Mouse (Mus musculus) limb, embryonic 14.5 days (tissue): ENCODE measurements around the gene Igfbp5. TPM values are rescaled to one million over a fixed set of nuclear protein-coding genes. Genes with fewer than 3 reads are reported as not detected.
A peak's percentile ranks its signal among the peaks of the same experiment; 100 is the strongest.

Experiments used
- ATAC-seq: fragments of 200-750 bp; cut with Nextera tagmentation; 2 replicates; pipeline ENCODE4 v1.8.0; 2017; ENCODE audit warnings: low read depth, moderate number of reproducible peaks, moderate TSS enrichment; ENCODE audit not compliant: low FRiP score
- DNase-seq: peaks from one replicate; pipeline ENCODE4 v3.0.0-alpha.2; 2015; ENCODE audit warnings: low spot score
- H3K27ac ChIP-seq: fragments of 300-500 bp; sonication (generic); replicated peaks from 2 replicates; pipeline ENCODE4 v1.5.1; 2014; ENCODE audit warnings: low read depth, mild to moderate bottlenecking, low read length, moderate library complexity, mixed read lengths
- H3K27me3 ChIP-seq: fragments of 300-500 bp; sonication (generic); 2 replicates; pipeline ENCODE4 v1.6.1; 2014; ENCODE audit warnings: low read length, mixed read lengths; ENCODE audit not compliant: control insufficient read depth, insufficient read depth
- H3K36me3 ChIP-seq: fragments of 300-500 bp; sonication (generic); 2 replicates; pipeline ENCODE4 v1.6.1; 2014; ENCODE audit warnings: mild to moderate bottlenecking, low read length, moderate library complexity, mixed read lengths; ENCODE audit not compliant: control insufficient read depth, insufficient read depth
- H3K4me1 ChIP-seq: fragments of 300-500 bp; sonication (generic); 2 replicates; pipeline ENCODE4 v1.6.1; 2014; ENCODE audit warnings: antibody characterized with exemption, low read length, mixed read lengths; ENCODE audit not compliant: control insufficient read depth, insufficient read depth
- H3K4me2 ChIP-seq: fragments of 300-500 bp; sonication (generic); replicated peaks from 2 replicates; pipeline ENCODE4 v1.6.1; 2014; ENCODE audit warnings: low read depth, mild to moderate bottlenecking, low read length, moderate library complexity; ENCODE audit not compliant: severe bottlenecking
- H3K4me3 ChIP-seq: fragments of 300-500 bp; sonication (generic); replicated peaks from 2 replicates; pipeline ENCODE4 v1.5.1; 2014; ENCODE audit warnings: low read length
- H3K9ac ChIP-seq: fragments of 300-500 bp; sonication (generic); 2 replicates; pipeline ENCODE4 v1.6.1; 2014; ENCODE audit warnings: mild to moderate bottlenecking, low read depth, low read length, moderate library complexity; ENCODE audit not compliant: severe bottlenecking
- H3K9me3 ChIP-seq: fragments of 300-500 bp; sonication (generic); 2 replicates; pipeline ENCODE4 v1.6.1; 2016; ENCODE audit warnings: low read length; ENCODE audit not compliant: control insufficient read depth
- POLR2A ChIP-seq: fragments of 200-500 bp; IDR thresholded peaks from 2 replicates; pipeline ENCODE4 v1.8.0; 2012; ENCODE audit warnings: inconsistent platforms, mild to moderate bottlenecking, moderate library complexity, borderline replicate concordance; ENCODE audit not compliant: insufficient read depth, insufficient read length; ENCODE audit errors: extremely low read depth
- WGBS: fragments of 180-500 bp; shearing (Covaris S2); extraction: QIAGEN DNeasy Blood & Tissue Kit; methylation state at CpG from one replicate; pipeline ENCODE4 v1.1.7; 2014; 5-methylcytosine and 5-hydroxymethylcytosine counted together
- polyA plus RNA-seq, 2 experiments: library from polyadenylated mRNA; depleted of rRNA in 1 of 2; stranded (reverse) in 1 of 2; unstranded in 1 of 2; fragments of >200 nt; fragmentation: Nextera tagmentation in 1 of 2; extraction: Ambion mirVana in 1 of 2; gene quantifications; 2 replicates each; pipeline versions ENCODE4 v1.2.1 to v1.2.3; 2012 to 2014

Gene Igfbp5
- polyA plus RNA-seq, 2 experiments: 114 to 333 TPM

DNA sequence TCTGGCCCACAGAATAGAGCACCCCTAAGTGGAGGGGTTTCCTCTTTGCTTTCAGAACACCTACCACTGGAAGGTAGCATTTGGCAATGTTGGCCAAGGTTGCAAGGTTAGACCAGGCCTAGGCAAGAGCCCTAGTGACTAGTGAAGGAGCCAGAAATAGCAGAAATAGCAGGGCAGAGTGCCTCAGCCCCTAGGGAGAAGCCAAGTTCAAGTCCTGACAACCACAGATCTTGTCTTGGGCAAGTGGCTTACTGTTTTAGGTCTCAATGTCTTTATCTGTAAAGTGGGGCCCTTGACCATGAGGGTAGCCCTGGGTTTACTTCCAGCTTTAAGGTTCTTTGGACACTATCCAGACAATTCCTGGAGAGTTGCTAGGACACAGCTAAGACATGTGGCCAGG lies 5.4 kb downstream of the Igfbp5 start:
- ATAC-seq (no peak), DNase-seq (no peak)
- Histone ChIP-seq H3K9ac (no peak overlapping the region), H3K27me3 (no peaks in the 10 kb centered on the region), H3K9me3 (no peaks in the 10 kb centered on the region), H3K4me3 (0 out of 2 replicates have a peak overlapping the region, but pooled peaks have one; percentile 65), H3K36me3 (peaks cover 24% of the 10 kb centered on the region), H3K4me1 (peaks cover 26% of the 10 kb centered on the region), H3K27ac (no peak overlapping the region), H3K4me2 (peak overlapping the region; percentile 75)
- no peak for TF ChIP-seq POLR2A

DNA sequence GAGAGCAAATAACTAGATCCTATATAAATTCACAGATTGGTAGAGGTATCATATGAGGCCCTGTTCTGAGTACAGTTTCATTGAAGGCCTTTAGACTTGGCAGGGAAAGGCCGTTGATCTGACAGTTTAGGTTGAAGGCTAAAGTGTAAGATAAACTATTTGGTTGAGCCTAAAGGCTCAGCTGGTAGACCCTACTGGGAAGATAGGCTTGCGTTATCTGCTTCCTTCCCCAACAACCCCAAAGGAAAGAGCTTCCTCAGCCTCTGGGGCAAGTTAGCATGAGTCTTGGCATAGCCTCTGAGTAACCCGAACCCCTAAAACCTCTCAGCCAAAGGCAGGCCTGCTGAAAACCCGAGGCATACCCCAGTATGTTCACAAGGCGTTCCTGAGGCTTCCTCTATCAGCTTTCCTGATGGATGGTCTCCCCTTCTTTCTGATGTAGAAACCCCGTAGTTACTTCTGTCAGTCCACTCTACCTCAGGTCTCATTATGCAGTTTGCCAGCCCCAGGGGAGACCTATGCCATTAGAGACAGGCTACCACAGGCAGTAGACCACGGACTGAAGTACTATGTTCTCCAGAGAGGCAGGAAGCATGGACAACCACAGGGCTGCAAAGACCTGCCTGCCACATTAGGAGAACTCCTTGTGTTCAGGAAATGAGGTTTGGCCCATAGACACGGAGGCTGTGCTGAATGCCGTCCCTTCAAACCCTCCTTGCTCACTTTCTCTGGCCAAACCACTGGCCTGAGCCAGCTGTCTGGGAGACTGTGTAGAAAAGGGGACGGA lies 6.1 kb downstream of the Igfbp5 start:
- 65% methylated on average over 10 of the region's 10 CpGs for WGBS
- DNase-seq (no peak), ATAC-seq (no peak)
- Histone ChIP-seq H3K4me3 (no peak overlapping the region), H3K9me3 (no peaks in the 10 kb centered on the region), H3K9ac (no peak overlapping the region), H3K36me3 (peaks cover 31% of the 10 kb centered on the region), H3K27me3 (no peaks in the 10 kb centered on the region), H3K27ac (no peak overlapping the region), H3K4me1 (peaks cover 26% of the 10 kb centered on the region), H3K4me2 (0 out of 2 replicates have a peak overlapping the region, but pooled peaks have one; percentile 75)
- no peak for TF ChIP-seq POLR2A

DNA sequence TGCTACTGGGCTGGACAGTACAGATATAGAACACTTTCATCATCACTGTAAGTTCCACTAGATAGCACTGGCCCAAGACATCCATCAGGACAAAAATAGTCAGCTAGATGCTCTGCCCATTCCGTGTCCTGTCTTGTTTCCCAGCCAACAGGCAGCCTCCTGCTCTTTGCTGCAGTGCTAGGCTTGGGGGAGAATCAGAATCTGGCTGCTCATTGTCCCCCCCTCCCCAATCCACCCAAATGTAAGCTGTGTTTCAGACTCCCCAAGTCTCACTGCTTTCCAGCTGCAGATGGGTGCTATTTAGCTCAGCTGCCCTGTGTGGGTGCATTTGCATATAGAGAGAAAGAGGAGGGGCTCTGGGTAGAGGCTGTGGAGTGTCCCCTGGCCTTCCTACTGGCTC lies 7.3 kb downstream of the Igfbp5 start:
- Histone ChIP-seq H3K4me2 (no peak overlapping the region), H3K27ac (no peak overlapping the region), H3K36me3 (peaks cover 43% of the 10 kb centered on the region), H3K4me1 (peaks cover 26% of the 10 kb centered on the region), H3K9ac (no peak overlapping the region), H3K27me3 (no peaks in the 10 kb centered on the region), H3K4me3 (no peak overlapping the region), H3K9me3 (no peaks in the 10 kb centered on the region)
- TF ChIP-seq POLR2A: no peak
- no peak for DNase-seq
- 55% methylated on average over 1 of the region's 1 CpGs for WGBS
- ATAC-seq: no peak

DNA sequence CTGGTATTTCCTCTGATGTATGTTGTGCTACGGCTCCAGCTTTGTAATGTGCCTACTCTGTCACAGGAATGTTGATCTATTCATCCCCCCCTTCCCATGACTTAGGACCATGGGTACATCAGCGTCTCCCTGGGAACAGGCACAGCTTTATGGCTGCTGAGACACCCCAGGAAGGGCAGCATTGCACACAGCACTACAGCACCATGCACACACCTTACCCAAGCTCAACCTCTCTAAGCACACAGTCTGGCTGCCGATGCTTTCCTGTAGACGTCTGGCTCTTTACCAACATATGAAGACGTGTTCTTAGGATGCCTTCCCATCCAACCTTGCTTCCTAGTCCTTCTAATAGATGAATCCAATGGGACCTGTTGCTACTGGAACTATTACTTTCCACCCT lies 8.3 kb downstream of the Igfbp5 start:
- Histone ChIP-seq H3K9ac (no peak overlapping the region), H3K4me1 (peaks cover 26% of the 10 kb centered on the region), H3K27ac (no peak overlapping the region), H3K9me3 (no peaks in the 10 kb centered on the region), H3K4me2 (no peak overlapping the region), H3K4me3 (no peak overlapping the region), H3K27me3 (no peaks in the 10 kb centered on the region), H3K36me3 (peaks cover 53% of the 10 kb centered on the region)
- ATAC-seq (no peak), DNase-seq (no peak)
- TF ChIP-seq POLR2A: no peak
- 58% methylated on average over 5 of the region's 5 CpGs for WGBS

DNA sequence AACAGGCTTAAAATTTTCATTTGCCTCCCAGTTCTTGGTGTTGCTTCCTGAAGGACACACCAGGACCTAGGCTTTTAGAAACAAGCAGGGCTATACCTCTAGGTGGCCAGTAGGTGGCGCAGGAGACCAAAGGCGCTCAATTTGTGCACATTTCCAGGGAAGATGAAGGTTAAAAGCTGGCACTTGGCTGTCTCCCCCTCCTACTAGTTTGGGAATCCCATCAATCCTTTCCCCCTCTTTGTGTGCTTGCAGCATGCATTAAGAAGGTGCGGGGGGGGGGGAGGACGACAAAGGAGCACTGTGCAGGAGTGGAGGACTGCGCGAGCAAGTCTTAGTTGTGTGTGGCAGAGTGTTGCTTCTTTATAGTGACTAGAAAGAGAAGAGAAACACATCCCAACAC lies 8.8 kb downstream of the Igfbp5 start:
- peaks cover 25% of the 10 kb centered on the region for H3K4me1 ChIP-seq
- H3K4me3 ChIP-seq: no peak overlapping the region
- DNase-seq: peak; percentile 80
- no peaks in the 10 kb centered on the region for H3K9me3 ChIP-seq
- H3K36me3 ChIP-seq: peaks cover 57% of the 10 kb centered on the region
- H3K4me2 ChIP-seq: no peak overlapping the region
- TF ChIP-seq POLR2A: no peak
- WGBS: 21% methylated on average over 6 of the region's 6 CpGs
- no peak overlapping the region for H3K9ac ChIP-seq
- no peaks in the 10 kb centered on the region for H3K27me3 ChIP-seq
- 0 out of 2 replicates have a peak, but pooled peaks have one; percentile 25 for ATAC-seq
- no peak overlapping the region for H3K27ac ChIP-seq
